Mouse (Mus musculus) intestine, postnatal 0 days (tissue): Measurements from ENCODE around the gene Shbg. TPM values are rescaled to one million over a fixed set of nuclear protein-coding genes. Genes with fewer than 3 reads are reported as not detected.

Experiments
- ATAC-seq: fragments of 200-750 bp; cut with Nextera tagmentation; 2 replicates; pipeline ENCODE4 v1.8.0; 2017; ENCODE audit warnings: mild to moderate bottlenecking, moderate TSS enrichment, moderate library complexity
- H3K27ac ChIP-seq: fragments of 300-500 bp; sonication (generic); 2 replicates; pipeline ENCODE4 v1.5.1; 2014; ENCODE audit warnings: mild to moderate bottlenecking, low read depth, low read length, moderate library complexity
- H3K27me3 ChIP-seq: fragments of 300-500 bp; sonication (generic); replicated peaks from 2 replicates; pipeline ENCODE4 v1.6.1; 2014; ENCODE audit warnings: low read length, mixed read lengths; ENCODE audit not compliant: control insufficient read depth, insufficient read depth
- H3K36me3 ChIP-seq: fragments of 300-500 bp; sonication (generic); 2 replicates; pipeline ENCODE4 v1.6.1; 2014; ENCODE audit warnings: mild to moderate bottlenecking, moderate library complexity; ENCODE audit not compliant: control insufficient read depth, insufficient read depth
- H3K4me1 ChIP-seq: fragments of 300-500 bp; sonication (generic); replicated peaks from 2 replicates; pipeline ENCODE4 v1.6.1; 2014; ENCODE audit warnings: antibody characterized with exemption, low read length, mixed read lengths; ENCODE audit not compliant: control insufficient read depth, insufficient read depth
- H3K4me2 ChIP-seq: fragments of 300-500 bp; sonication (generic); replicated peaks from 2 replicates; pipeline ENCODE4 v1.6.1; 2014; ENCODE audit warnings: low read depth, mild to moderate bottlenecking, moderate library complexity
- H3K4me3 ChIP-seq: fragments of 300-500 bp; sonication (generic); 2 replicates; pipeline ENCODE4 v1.5.1; 2014; ENCODE audit warnings: low read depth, low read length
- H3K9ac ChIP-seq: fragments of 300-500 bp; sonication (generic); 2 replicates; pipeline ENCODE4 v1.6.1; 2014; ENCODE audit warnings: mild to moderate bottlenecking, low read depth, low read length
- H3K9me3 ChIP-seq: fragments of 300-500 bp; sonication (generic); 2 replicates; pipeline ENCODE4 v1.6.1; 2016; ENCODE audit warnings: mixed run types; ENCODE audit not compliant: control insufficient read depth
- CTCF ChIP-seq: sonication (generic); IDR thresholded peaks from 2 replicates; pipeline ENCODE4 v1.5.1; 2016; ENCODE audit warnings: low read depth, mild to moderate bottlenecking, control low read depth, antibody characterized with exemption, moderate library complexity
- WGBS: fragments of 180-500 bp; shearing (Covaris S2); extraction: QIAGEN DNeasy Blood & Tissue Kit; methylation state at CpG from one replicate; pipeline ENCODE4 v1.1.7; 2014; 5-methylcytosine and 5-hydroxymethylcytosine counted together
- polyA plus RNA-seq: library from polyadenylated mRNA; unstranded; fragments of >200 nt; fragmentation: Nextera tagmentation; extraction: Ambion mirVana; gene quantifications from 2 replicates; pipeline ENCODE4 v1.2.1, GENCODE M21; 2015

The Shbg gene
- polyA plus RNA-seq, 1 experiment from 2014 or later: not detected

- Histone ChIP-seq H3K4me3 (no peak overlapping the region), H3K4me2 (no peak overlapping the region), H3K36me3 (no peaks in the 10 kb centered on the region), H3K9me3 (no peaks in the 10 kb centered on the region), H3K27me3 (no peaks in the 10 kb centered on the region), H3K4me1 (0 out of 2 replicates have a peak, but pooled peaks cover 7% of the 10 kb centered on the region), H3K9ac (no peak overlapping the region), H3K27ac (no peak overlapping the region)
- TF ChIP-seq CTCF: no peak
- ATAC-seq: no peak
- 57% methylated on average over 4 of the region's 4 CpGs for WGBS
Measured at GRCm38 (mm10) chr11:69610899-69611298, 6.8 kb downstream of the Shbg start.

GRCm38 (mm10) chr11:69609416-69609815, 8.3 kb downstream of the Shbg start:
- Histone ChIP-seq H3K9me3 (no peaks in the 10 kb centered on the region), H3K4me1 (0 out of 2 replicates have a peak, but pooled peaks cover 13% of the 10 kb centered on the region), H3K9ac (no peak overlapping the region), H3K27ac (no peak overlapping the region), H3K36me3 (no peaks in the 10 kb centered on the region), H3K4me3 (no peak overlapping the region), H3K4me2 (no peak overlapping the region), H3K27me3 (peaks cover 13% of the 10 kb centered on the region; the same call in 1 of the 2 replicates)
- ATAC-seq: no peak
- no peak for TF ChIP-seq CTCF
- WGBS: 59% methylated on average over 7 of the region's 7 CpGs

- no peak overlapping the region for H3K4me2 ChIP-seq
- no peaks in the 10 kb centered on the region for H3K9me3 ChIP-seq
- no peaks in the 10 kb centered on the region for H3K36me3 ChIP-seq
- H3K4me1 ChIP-seq: 0 out of 2 replicates have a peak, but pooled peaks cover 11% of the 10 kb centered on the region
- H3K4me3 ChIP-seq: no peak overlapping the region
- H3K27ac ChIP-seq: no peak overlapping the region
- ATAC-seq: no peak
- WGBS: 90% methylated on average over 3 of the region's 3 CpGs
- peaks cover 18% of the 10 kb centered on the region for H3K27me3 ChIP-seq
- no peak for TF ChIP-seq CTCF
- H3K9ac ChIP-seq: no peak overlapping the region
Measured at GRCm38 (mm10) chr11:69608525-69608924, 9.2 kb downstream of the Shbg start.

- ATAC-seq: no peak
- no peak overlapping the region for H3K9ac ChIP-seq
- no peaks in the 10 kb centered on the region for H3K9me3 ChIP-seq
- no peaks in the 10 kb centered on the region for H3K36me3 ChIP-seq
- no peak overlapping the region for H3K4me2 ChIP-seq
- peaks cover 21% of the 10 kb centered on the region for H3K27me3 ChIP-seq
- TF ChIP-seq CTCF: no peak
- 77% methylated on average over 2 of the region's 2 CpGs for WGBS
- H3K27ac ChIP-seq: no peak overlapping the region
- H3K4me3 ChIP-seq: no peak overlapping the region
- 0 out of 2 replicates have a peak, but pooled peaks cover 11% of the 10 kb centered on the region for H3K4me1 ChIP-seq
Measured at GRCm38 (mm10) chr11:69606832-69607231, 10.9 kb downstream of the Shbg start.

GRCm38 (mm10) chr11:69606491-69606795, 11.3 kb downstream of the Shbg start:
- H3K4me3 ChIP-seq: peak overlapping the region; percentile 57
- H3K27ac ChIP-seq: no peak overlapping the region
- no peak for ATAC-seq
- H3K4me2 ChIP-seq: peak overlapping the region; percentile 92
- peaks cover 21% of the 10 kb centered on the region for H3K27me3 ChIP-seq
- no peaks in the 10 kb centered on the region for H3K9me3 ChIP-seq
- no peak for TF ChIP-seq CTCF
- no peaks in the 10 kb centered on the region for H3K36me3 ChIP-seq
- WGBS: 70% methylated on average over 2 of the region's 2 CpGs
- H3K9ac ChIP-seq: no peak overlapping the region
- H3K4me1 ChIP-seq: 0 out of 2 replicates have a peak, but pooled peaks cover 11% of the 10 kb centered on the region

- H3K27me3 ChIP-seq: peaks cover 21% of the 10 kb centered on the region
- H3K4me2 ChIP-seq: peak within 1 kb of the TSS; percentile 92
- H3K36me3 ChIP-seq: no peaks in the 10 kb centered on the region
- ATAC-seq: peak; percentile 61
- H3K9ac ChIP-seq: peak within 1 kb of the TSS; percentile 60
- H3K27ac ChIP-seq: no peak within 1 kb of the TSS
- 3% methylated on average over 31 of the region's 32 CpGs for WGBS
- H3K4me3 ChIP-seq: peak within 1 kb of the TSS; percentile 57
- TF ChIP-seq CTCF: no peak
- no peaks in the 10 kb centered on the region for H3K9me3 ChIP-seq
- 0 out of 2 replicates have a peak, but pooled peaks cover 11% of the 10 kb centered on the region for H3K4me1 ChIP-seq
Measured at GRCm38 (mm10) chr11:69605726-69606490, 11.8 kb downstream of the Shbg start, which contains the start of gene Atp1b2. TSS of gene Atp1b2 (minus strand) at chr11:69605942.
